Mouse (Mus musculus) liver, postnatal 0 days (tissue): Measurements from ENCODE around the gene Gucd1. TPM values are rescaled to one million over a fixed set of nuclear protein-coding genes. Genes with fewer than 3 reads are reported as not detected.

Experiments used
- ATAC-seq: fragments of 200-750 bp; cut with Nextera tagmentation; 2 replicates; pipeline ENCODE4 v1.8.0; 2017; ENCODE audit warnings: mild to moderate bottlenecking, moderate library complexity
- DNase-seq: peaks from one replicate; pipeline ENCODE4 v3.0.0-alpha.2; 2016
- H3K27ac ChIP-seq: fragments of 300-500 bp; sonication (generic); 2 replicates; pipeline ENCODE4 v1.5.1; 2014; ENCODE audit warnings: antibody characterized with exemption, moderate library complexity, mild to moderate bottlenecking, low read depth
- H3K27me3 ChIP-seq: fragments of 300-500 bp; sonication (generic); 2 replicates; pipeline ENCODE4 v1.6.1; 2014; ENCODE audit warnings: low read length, control low read depth, mixed read lengths; ENCODE audit not compliant: insufficient read depth
- H3K36me3 ChIP-seq: fragments of 300-500 bp; sonication (generic); replicated peaks from 2 replicates; pipeline ENCODE4 v1.6.1; 2014; ENCODE audit warnings: mild to moderate bottlenecking, control low read depth, low read length, moderate library complexity, mixed read lengths; ENCODE audit not compliant: insufficient read depth
- H3K4me1 ChIP-seq: fragments of 300-500 bp; sonication (generic); 2 replicates; pipeline ENCODE4 v1.6.1; 2014; ENCODE audit warnings: antibody characterized with exemption, mild to moderate bottlenecking, control low read depth; ENCODE audit not compliant: insufficient read depth
- H3K4me2 ChIP-seq: fragments of 300-500 bp; sonication (generic); 2 replicates; pipeline ENCODE4 v1.6.1; 2014; ENCODE audit warnings: low read depth, mild to moderate bottlenecking, low read length, moderate library complexity, mixed read lengths
- H3K4me3 ChIP-seq: fragments of 300-500 bp; sonication (generic); 2 replicates; pipeline ENCODE4 v1.5.1; 2014; ENCODE audit warnings: low read depth, low read length
- H3K9ac ChIP-seq: fragments of 300-500 bp; sonication (generic); replicated peaks from 2 replicates; pipeline ENCODE4 v1.6.1; 2014; ENCODE audit warnings: mild to moderate bottlenecking, moderate library complexity
- H3K9me3 ChIP-seq: fragments of 300-500 bp; sonication (generic); 2 replicates; pipeline ENCODE4 v1.6.1; 2016; ENCODE audit warnings: mild to moderate bottlenecking, control low read depth, low read length, mixed read lengths
- CTCF ChIP-seq: sonication (generic); IDR thresholded peaks from 2 replicates; pipeline ENCODE4 v1.5.1; 2016; ENCODE audit warnings: antibody characterized with exemption, low read depth
- EP300 ChIP-seq: IDR thresholded peaks from 2 replicates; pipeline ENCODE4 v1.6.1; 2016; ENCODE audit warnings: antibody characterized with exemption, low read depth, mild to moderate bottlenecking
- WGBS: fragments of 180-500 bp; shearing (Covaris S2); extraction: QIAGEN DNeasy Blood & Tissue Kit; methylation state at CpG from one replicate; pipeline ENCODE4 v1.1.7; 2014; ENCODE audit not compliant: insufficient replicate concordance; 5-methylcytosine and 5-hydroxymethylcytosine counted together
- polyA plus RNA-seq: library from polyadenylated mRNA; unstranded; fragments of >200 nt; fragmentation: Nextera tagmentation; extraction: Ambion mirVana; gene quantifications from 2 replicates; pipeline ENCODE4 v1.2.1, GENCODE M21; 2015

The Gucd1 gene
- polyA plus RNA-seq, 1 experiment from 2014 or later, result 45.6 TPM

DNA sequence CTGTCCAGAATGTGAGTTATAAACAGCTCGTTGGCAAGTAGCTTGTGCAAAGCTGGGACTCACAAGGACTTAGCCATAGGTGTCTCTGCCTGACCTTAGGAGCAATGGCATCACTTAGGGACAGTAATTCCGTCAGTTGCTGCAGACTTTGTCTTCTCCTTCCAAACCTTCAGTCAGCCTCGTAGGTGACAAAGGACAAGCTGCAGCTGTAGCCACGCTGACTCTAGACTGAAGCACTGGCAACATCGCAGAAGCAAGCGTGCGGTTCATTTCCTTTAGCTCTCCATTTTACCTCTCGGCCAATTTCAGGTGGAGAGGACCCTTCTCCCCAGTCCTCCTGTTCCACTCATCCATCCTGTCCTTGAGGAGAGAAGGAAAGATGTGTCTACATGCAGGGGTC is 193.8 kb downstream of the Gucd1 start:
- peaks cover 27% of the 10 kb centered on the region for H3K4me1 ChIP-seq
- no peaks in the 10 kb centered on the region for H3K9me3 ChIP-seq
- no peak overlapping the region for H3K4me2 ChIP-seq
- no peaks in the 10 kb centered on the region for H3K36me3 ChIP-seq
- TF ChIP-seq CTCF, result no peak
- no peak for TF ChIP-seq EP300
- H3K9ac ChIP-seq, result no peak overlapping the region
- no peaks in the 10 kb centered on the region for H3K27me3 ChIP-seq
- no peak overlapping the region for H3K27ac ChIP-seq
- WGBS, result 61% methylated on average over 8 of the region's 8 CpGs
- DNase-seq (no peak), ATAC-seq (no peak)
- H3K4me3 ChIP-seq, result no peak overlapping the region

DNA sequence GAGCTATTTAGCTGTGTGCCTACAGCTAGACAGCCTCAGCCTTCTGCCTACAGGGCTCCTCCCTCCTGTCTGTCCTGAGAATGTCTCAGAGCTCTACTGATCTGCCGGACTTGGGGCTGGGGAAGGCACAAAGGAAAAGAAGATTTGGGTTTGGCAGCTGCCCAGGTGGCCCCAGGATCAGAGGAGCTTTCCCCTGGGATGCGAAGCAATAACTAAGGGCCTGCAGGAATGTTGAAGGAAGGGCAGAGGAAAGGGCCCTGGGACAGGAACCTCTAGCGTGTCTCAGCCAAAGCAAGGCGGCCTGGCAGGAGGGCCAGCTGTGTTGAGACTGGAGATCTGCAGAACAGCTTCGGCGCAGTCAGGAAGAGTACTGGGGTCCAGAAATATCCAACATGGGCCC is 194.8 kb downstream of the Gucd1 start:
- no peak overlapping the region for H3K9ac ChIP-seq
- no peaks in the 10 kb centered on the region for H3K36me3 ChIP-seq
- no peak for DNase-seq
- 67% methylated on average over 6 of the region's 6 CpGs for WGBS
- no peaks in the 10 kb centered on the region for H3K9me3 ChIP-seq
- no peak overlapping the region for H3K27ac ChIP-seq
- peaks cover 25% of the 10 kb centered on the region for H3K4me1 ChIP-seq
- TF ChIP-seq EP300 (no peak), CTCF (no peak)
- ATAC-seq, result no peak
- no peak overlapping the region for H3K4me2 ChIP-seq
- H3K27me3 ChIP-seq, result peaks cover 6% of the 10 kb centered on the region; the same call in 1 of the 2 replicates
- H3K4me3 ChIP-seq, result no peak overlapping the region

DNA sequence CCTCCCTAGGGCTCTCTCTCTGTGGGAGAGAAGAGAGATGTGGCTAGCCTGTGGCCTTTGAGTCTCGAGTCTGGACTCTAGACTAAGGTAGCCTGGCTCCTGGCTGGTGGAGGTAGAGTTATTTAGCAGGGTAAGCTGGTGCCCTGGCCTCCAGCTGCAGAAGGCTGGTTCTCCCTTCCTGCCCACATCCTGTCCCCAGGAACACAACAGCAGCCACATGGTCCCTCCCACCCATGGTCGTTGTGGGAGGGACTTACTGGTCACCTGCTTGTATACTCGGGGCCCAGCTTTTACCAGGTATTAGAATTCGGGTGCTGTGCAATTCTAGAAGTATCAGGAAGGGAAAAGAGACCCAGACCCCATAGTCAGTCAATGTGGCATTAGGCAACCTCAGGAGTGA is 197.5 kb downstream of the Gucd1 start:
- ATAC-seq, result no peak
- TF ChIP-seq CTCF, result no peak
- no peak for TF ChIP-seq EP300
- 29% methylated on average over 4 of the region's 4 CpGs for WGBS

DNA sequence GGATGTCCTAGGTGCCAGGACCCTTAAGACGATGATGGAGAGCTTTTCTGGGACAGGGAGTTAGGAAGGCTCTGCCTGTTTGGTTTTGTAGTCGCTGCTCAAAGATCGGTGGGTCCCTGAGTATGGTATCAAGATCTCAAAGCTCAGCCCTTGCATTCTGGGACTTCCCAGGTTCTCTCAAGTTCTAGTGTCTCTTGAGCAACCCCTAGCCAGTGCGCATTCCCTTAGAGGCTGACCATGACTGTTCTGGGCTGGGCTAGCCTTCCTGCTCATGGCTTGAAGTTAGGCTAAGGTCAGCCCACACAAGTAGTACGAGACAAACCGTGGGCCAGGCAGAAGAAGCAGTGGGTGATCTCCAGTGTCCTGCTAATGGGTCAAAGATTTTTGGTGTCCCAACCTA is 199.6 kb downstream of the Gucd1 start:
- H3K27me3 ChIP-seq, result peaks cover 22% of the 10 kb centered on the region
- peaks cover 29% of the 10 kb centered on the region for H3K4me1 ChIP-seq
- 0 out of 2 replicates have a peak overlapping the region, but pooled peaks have one; percentile 38 for H3K9ac ChIP-seq
- H3K4me3 ChIP-seq, result peak overlapping the region; percentile 60; the same call in 1 of the 2 replicates
- TF ChIP-seq CTCF (no peak), EP300 (no peak)
- 67% methylated on average over 6 of the region's 6 CpGs for WGBS
- H3K9me3 ChIP-seq, result no peaks in the 10 kb centered on the region
- no peak for DNase-seq
- peak overlapping the region; percentile 71 for H3K4me2 ChIP-seq
- no peaks in the 10 kb centered on the region for H3K36me3 ChIP-seq
- no peak overlapping the region for H3K27ac ChIP-seq
- no peak for ATAC-seq

More for the DNA sequence above, 197.5 kb downstream of the Gucd1 start:
- Histone ChIP-seq H3K4me3 (no peak overlapping the region), H3K4me1 (peaks cover 20% of the 10 kb centered on the region), H3K36me3 (no peaks in the 10 kb centered on the region), H3K9ac (no peak overlapping the region), H3K4me2 (peak overlapping the region; percentile 22; the same call in 1 of the 2 replicates), H3K27ac (no peak overlapping the region), H3K9me3 (no peaks in the 10 kb centered on the region), H3K27me3 (peaks cover 22% of the 10 kb centered on the region)
- DNase-seq, result no peak

DNA sequence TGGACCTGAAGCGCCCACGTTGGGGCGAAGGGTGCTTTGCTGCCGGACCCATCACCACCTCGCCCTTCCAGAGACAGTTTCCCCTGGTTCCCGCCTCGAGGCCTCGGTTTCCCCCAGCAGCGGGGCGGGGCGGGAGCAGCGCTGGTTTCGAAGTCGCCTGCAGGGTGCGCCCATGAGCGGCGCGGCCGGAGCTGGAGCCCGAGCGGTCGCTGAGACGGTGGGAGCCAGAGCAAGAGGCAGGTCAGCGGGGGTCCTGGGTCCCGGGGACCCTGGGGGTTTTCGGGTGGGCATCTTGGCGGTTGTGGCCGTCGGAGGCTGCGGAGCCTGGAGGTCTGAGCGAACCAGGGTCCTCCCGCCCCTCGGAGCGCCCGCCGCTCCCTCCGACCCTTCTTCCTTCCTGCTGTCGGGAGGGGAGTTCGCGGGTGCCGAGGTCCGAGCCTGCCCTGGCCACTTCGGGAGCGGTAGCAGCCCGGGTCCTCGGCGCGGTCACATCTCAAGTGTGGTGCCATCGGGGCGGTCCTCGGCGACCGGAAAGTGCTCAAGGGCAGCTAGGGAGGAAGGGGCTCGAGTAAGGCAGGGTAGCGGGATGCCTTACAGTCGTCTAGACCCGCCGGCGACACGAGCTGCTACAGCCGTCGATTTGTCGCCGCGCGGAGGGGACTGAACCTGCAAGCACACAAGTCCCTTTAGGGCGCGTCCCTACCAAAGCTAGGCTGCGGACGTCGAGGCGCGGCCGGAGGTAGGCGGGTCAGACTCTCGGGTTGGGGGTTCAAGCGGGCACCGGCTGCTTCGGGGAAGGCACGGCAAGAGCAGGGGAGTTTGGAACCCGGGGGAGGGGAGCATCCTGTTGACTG is 200.6 kb downstream of the Gucd1 start:
- peak overlapping the region; percentile 60 for H3K4me3 ChIP-seq

DNA sequence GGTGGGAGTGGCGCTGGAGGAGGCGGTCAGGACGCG is 201.1 kb downstream of the Gucd1 start, which contains the start of gene Adora2a:
Adora2a (plus strand) TSS at position 6 of the 36 bp plus-strand sequence.
- peaks cover 22% of the 10 kb centered on the region for H3K27me3 ChIP-seq
- ATAC-seq, result no peak
- H3K4me1 ChIP-seq, result peaks cover 29% of the 10 kb centered on the region
- peak within 1 kb of the TSS; percentile 61 for H3K9ac ChIP-seq
- 0% methylated on average over 4 of the region's 4 CpGs for WGBS
- no peak for DNase-seq
- peaks cover under 1% of the 10 kb centered on the region; the same call in 1 of the 2 replicates for H3K36me3 ChIP-seq
- no peaks in the 10 kb centered on the region for H3K9me3 ChIP-seq
- peak within 1 kb of the TSS; percentile 60 for H3K4me3 ChIP-seq
- H3K4me2 ChIP-seq, result peak within 1 kb of the TSS; percentile 71
- TF ChIP-seq EP300, result no peak
- TF ChIP-seq CTCF, result no peak
- peak within 1 kb of the TSS; percentile 46 for H3K27ac ChIP-seq

More for the DNA sequence above, 200.6 kb downstream of the Gucd1 start:
- H3K27ac ChIP-seq, result peak overlapping the region; percentile 46
- WGBS, result under 1% methylated on average over 78 of the region's 81 CpGs
- peak overlapping the region; percentile 71 for H3K4me2 ChIP-seq
- TF ChIP-seq CTCF, result peak; percentile 85
- TF ChIP-seq EP300, result no peak
- ATAC-seq (peak; percentile 72), DNase-seq (peak; percentile 79)
- no peaks in the 10 kb centered on the region for H3K36me3 ChIP-seq
- peak overlapping the region; percentile 61 for H3K9ac ChIP-seq
- peaks cover 29% of the 10 kb centered on the region for H3K4me1 ChIP-seq
- peaks cover 22% of the 10 kb centered on the region for H3K27me3 ChIP-seq
- no peaks in the 10 kb centered on the region for H3K9me3 ChIP-seq
